Mouse (Mus musculus) cerebral cortex, adult 2 months (tissue): ENCODE measurements around the gene Krtap3-2.

Source experiments
- WGBS: fragments of 180-500 bp; shearing (Covaris S2); methylation state at CpG from one replicate; pipeline ENCODE4 v1.1.7; 2018; 5-methylcytosine and 5-hydroxymethylcytosine counted together

Gene Krtap3-2

GRCm38 (mm10) chr11:99556753-99557152 lies at the start of gene Krtap3-2:
TSS of gene Krtap3-2 (minus strand) at chr11:99556853.
- WGBS: 85% methylated on average over 2 of the region's 2 CpGs

- 83% methylated on average over 1 of the region's 1 CpGs for WGBS
These were observed 46.6 kb upstream of the Krtap3-2 start, which contains the start of gene Gm11938 for GRCm38 (mm10) chr11:99603208-99603607. TSS of gene Gm11938 (minus strand) at chr11:99603308.

GRCm38 (mm10) chr11:99597742-99598141 lies 41.1 kb upstream of the Krtap3-2 start, which contains the start of gene Krtap9-3:
TSS of gene Krtap9-3 (minus strand) at chr11:99598105.
- 69% methylated on average over 6 of the region's 6 CpGs for WGBS

GRCm38 (mm10) chr11:99590981-99591380 lies 34.3 kb upstream of the Krtap3-2 start, which contains the start of gene Krtap1-3:
TSS of gene Krtap1-3 (minus strand) at chr11:99591339.
- 86% methylated on average over 6 of the region's 6 CpGs for WGBS

GRCm38 (mm10) chr11:99585096-99585495 lies 28.4 kb upstream of the Krtap3-2 start:
- WGBS: 51% methylated on average over 7 of the region's 7 CpGs

GRCm38 (mm10) chr11:99583245-99583704 lies 26.6 kb upstream of the Krtap3-2 start, which contains the start of gene Krtap1-4:
TSS of gene Krtap1-4 (minus strand) at chr11:99583654.
- 86% methylated on average over 5 of the region's 5 CpGs for WGBS

GRCm38 (mm10) chr11:99581564-99581963 lies 24.9 kb upstream of the Krtap3-2 start:
- WGBS: 44% methylated on average over 6 of the region's 6 CpGs

- 92% methylated on average over 5 of the region's 5 CpGs for WGBS
These were observed 24.4 kb upstream of the Krtap3-2 start for GRCm38 (mm10) chr11:99581051-99581450.

- 82% methylated on average over 6 of the region's 6 CpGs for WGBS
These were observed 24.0 kb upstream of the Krtap3-2 start, which contains the start of gene Krtap1-5 for GRCm38 (mm10) chr11:99580636-99581035. TSS of gene Krtap1-5 (minus strand) at chr11:99581016.

GRCm38 (mm10) chr11:99574106-99574505 lies 17.5 kb upstream of the Krtap3-2 start:
- 7% methylated on average over 7 of the region's 7 CpGs for WGBS

- WGBS: 39% methylated on average over 4 of the region's 4 CpGs
These were observed 16.5 kb upstream of the Krtap3-2 start for GRCm38 (mm10) chr11:99573164-99573563.

- 93% methylated on average over 7 of the region's 7 CpGs for WGBS
These were observed 9.9 kb upstream of the Krtap3-2 start, which contains the start of gene Krtap3-1 for GRCm38 (mm10) chr11:99566530-99566929. TSS of gene Krtap3-1 (minus strand) at chr11:99566630.

GRCm38 (mm10) chr11:99562580-99562979 lies 5.9 kb upstream of the Krtap3-2 start:
- 81% methylated on average over 6 of the region's 6 CpGs for WGBS

GRCm38 (mm10) chr11:99559366-99559765 lies 2.7 kb upstream of the Krtap3-2 start, which contains the start of gene Gm11939:
TSS of gene Gm11939 (minus strand) at chr11:99559466.
- WGBS: 89% methylated on average over 9 of the region's 9 CpGs

- WGBS: 48% methylated on average over 3 of the region's 3 CpGs
These were observed 1.5 kb upstream of the Krtap3-2 start for GRCm38 (mm10) chr11:99557976-99558745.

- 94% methylated on average over 2 of the region's 2 CpGs for WGBS
These were observed 458 bp downstream of the Krtap3-2 start for GRCm38 (mm10) chr11:99556195-99556594.

GRCm38 (mm10) chr11:99550765-99551164 lies 5.9 kb downstream of the Krtap3-2 start, which contains the start of gene Krtap3-3:
TSS of gene Krtap3-3 (minus strand) at chr11:99550865.
- 57% methylated on average over 4 of the region's 4 CpGs for WGBS

- 46% methylated on average over 9 of the region's 9 CpGs for WGBS
These were observed 16.9 kb downstream of the Krtap3-2 start for GRCm38 (mm10) chr11:99539721-99540120.

- 84% methylated on average over 13 of the region's 13 CpGs for WGBS
These were observed 35.3 kb downstream of the Krtap3-2 start, which contains the start of gene Krt39 for GRCm38 (mm10) chr11:99521288-99521860. TSS of gene Krt39 (minus strand) at chr11:99521338.

GRCm38 (mm10) chr11:99514098-99514497 lies 42.6 kb downstream of the Krtap3-2 start:
- WGBS: 92% methylated on average over 8 of the region's 8 CpGs
